Mouse (Mus musculus) kidney, adult 8-10 months (tissue): ENCODE results near the gene Tfap2d.
A peak's percentile ranks its signal among the peaks of the same experiment; 100 is the strongest.

Source experiments
- DNase-seq, 2 experiments: peaks; one replicate each; pipeline ENCODE4 v3.0.0; 2022

The Tfap2d gene

DNA sequence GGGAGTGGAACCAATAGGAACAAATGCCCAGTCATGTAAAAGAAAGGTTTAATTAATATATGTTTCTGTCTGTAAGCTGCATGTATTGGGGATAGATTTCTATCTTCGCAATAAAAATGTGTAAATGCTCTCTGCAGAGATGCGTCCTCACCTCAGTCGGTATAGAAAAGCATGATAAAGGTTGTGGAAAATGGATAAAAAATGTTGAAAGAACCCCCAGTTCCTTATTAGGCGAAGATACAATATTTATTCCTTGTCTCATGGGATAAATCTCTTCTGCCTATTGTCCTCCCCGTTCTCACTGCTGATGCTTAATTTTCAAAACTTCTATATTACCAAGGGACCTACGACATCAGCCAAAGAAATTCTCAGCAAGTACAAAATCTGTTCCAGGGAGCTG is at the start of gene Tfap2d:
TSS of gene Tfap2d (plus strand) at position 392 of the 400 bp plus-strand sequence.
- no peak for DNase-seq

DNA sequence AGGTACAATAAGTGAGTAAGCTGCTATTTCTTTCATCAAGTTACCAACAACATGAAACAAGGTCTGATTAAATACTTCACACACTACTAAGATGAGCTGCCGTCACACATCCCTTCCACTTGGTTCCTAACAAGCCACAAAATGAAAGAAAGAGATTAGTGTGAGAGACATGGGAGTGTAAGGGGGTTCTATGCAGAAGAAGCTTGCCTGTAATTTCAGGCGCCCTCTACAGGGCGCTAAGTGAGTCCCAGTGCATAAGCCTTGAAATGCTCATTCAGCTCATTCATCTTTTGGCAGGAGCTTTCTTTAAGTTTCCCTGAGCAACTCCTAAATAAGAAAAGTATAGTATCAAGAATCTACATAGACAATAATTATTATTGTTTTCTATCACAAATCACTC is 46.5 kb upstream of the Tfap2d start:
- no peak for DNase-seq

- no peak for DNase-seq
Measured at GRCm38 (mm10) chr1:19056861-19057260, 46.0 kb upstream of the Tfap2d start.

- no peak for DNase-seq
Measured at GRCm38 (mm10) chr1:19088078-19088477, 14.7 kb upstream of the Tfap2d start.

DNA sequence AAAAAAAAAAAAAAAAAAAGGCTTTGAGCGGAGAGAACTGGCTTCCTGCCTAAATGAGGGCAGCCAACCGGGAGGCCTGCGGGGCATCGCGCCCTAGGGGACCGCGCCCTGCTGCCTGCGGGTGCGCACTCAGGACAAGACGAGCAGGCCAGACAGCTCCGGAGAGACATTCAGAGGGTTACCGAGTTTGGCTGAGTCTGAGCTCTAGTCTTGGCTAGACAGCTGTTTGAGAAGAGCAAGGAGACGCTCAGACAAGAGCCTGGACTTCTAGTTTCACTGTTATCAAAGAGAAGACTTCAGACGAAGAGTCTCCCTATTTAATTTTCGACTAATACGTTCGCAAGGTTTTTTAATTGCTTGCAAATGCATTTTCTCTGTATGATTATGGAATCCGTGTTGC is 5.9 kb upstream of the Tfap2d start:
- DNase-seq: peak in 1 of 2 experiments; percentile 36

DNA sequence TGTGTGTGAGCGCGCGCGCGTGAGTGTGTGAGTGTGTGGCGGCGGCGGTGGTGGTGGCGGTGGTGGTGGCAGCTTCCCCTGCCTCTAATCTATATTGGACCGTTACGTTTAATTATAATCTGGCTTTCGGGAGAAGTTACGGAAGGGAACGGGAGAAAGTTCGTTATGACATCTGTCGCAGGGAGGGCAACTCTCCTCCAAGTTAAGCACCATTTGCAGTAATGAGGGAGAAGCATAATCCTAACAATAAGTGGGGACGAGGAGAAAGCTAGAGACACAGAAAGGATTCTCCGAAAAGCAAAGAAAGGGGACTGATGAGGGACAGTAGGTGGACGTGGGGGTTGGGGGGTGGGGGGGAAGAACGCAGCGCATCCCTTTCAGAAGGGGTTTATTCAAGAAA is 494 bp downstream of the Tfap2d start:
- no peak for DNase-seq

- DNase-seq: no peak
Measured at GRCm38 (mm10) chr1:19103776-19104142, 937 bp downstream of the Tfap2d start.

- no peak for DNase-seq
Measured at GRCm38 (mm10) chr1:19104143-19104857, 1.5 kb downstream of the Tfap2d start.

DNA sequence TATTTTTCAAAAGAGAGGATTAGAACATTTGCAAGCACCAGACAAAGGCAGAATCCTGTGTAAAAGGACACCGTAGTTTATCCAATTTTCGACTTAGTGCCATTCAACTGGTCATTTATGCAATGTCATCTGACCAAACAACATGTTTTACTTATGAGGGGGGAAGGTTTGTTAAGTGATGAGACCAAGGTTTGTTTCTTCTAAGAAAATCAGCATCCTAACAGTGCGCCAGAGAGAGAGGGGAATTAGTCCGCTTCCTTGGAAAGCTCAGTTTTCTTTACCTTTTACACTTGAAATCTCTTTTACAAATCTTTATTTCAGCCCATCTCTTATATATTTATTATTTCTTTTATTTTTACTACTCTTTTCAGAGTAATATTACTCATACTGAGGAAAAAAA is 3.6 kb downstream of the Tfap2d start:
- DNase-seq: no peak

- no peak for DNase-seq
Measured at GRCm38 (mm10) chr1:19106841-19107800, 4.3 kb downstream of the Tfap2d start.

- no peak for DNase-seq
Measured at GRCm38 (mm10) chr1:19107801-19108200, 5.0 kb downstream of the Tfap2d start.

- peak in 1 of 2 experiments; percentile 8 for DNase-seq
Measured at GRCm38 (mm10) chr1:19109711-19110110, 6.9 kb downstream of the Tfap2d start.

DNA sequence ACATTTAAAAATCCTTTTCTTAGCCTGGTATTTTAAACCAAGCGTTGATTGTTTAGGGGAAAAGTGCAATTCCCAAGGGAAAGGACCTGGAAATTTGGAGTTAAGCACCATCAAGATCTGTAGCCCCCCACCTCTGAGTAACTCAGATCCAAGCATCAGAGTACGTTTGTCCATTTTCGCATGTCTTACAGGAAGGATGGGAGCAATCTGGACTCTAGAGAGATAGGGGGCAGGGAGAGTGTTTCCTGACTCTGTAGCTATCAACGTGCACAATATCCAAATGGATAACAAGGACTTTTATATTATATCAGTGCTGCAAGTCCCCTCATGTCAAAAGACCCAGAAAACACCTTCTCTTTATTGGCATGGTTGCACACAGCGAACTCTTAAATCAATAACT is 7.4 kb downstream of the Tfap2d start:
- no peak for DNase-seq

- no peak for DNase-seq
Measured at GRCm38 (mm10) chr1:19111020-19111419, 8.2 kb downstream of the Tfap2d start.

- peak; percentile 14 to 20 for DNase-seq
Measured at GRCm38 (mm10) chr1:19178742-19179397, 76.0 kb downstream of the Tfap2d start.

- peak; percentile 60 to 66 for DNase-seq
Measured at GRCm38 (mm10) chr1:19205649-19206048, 102.8 kb downstream of the Tfap2d start.

GRCm38 (mm10) chr1:19206194-19206593 is 103.4 kb downstream of the Tfap2d start:
- no peak for DNase-seq

- DNase-seq: no peak
Measured at GRCm38 (mm10) chr1:19207611-19208010, 104.8 kb downstream of the Tfap2d start.

DNA sequence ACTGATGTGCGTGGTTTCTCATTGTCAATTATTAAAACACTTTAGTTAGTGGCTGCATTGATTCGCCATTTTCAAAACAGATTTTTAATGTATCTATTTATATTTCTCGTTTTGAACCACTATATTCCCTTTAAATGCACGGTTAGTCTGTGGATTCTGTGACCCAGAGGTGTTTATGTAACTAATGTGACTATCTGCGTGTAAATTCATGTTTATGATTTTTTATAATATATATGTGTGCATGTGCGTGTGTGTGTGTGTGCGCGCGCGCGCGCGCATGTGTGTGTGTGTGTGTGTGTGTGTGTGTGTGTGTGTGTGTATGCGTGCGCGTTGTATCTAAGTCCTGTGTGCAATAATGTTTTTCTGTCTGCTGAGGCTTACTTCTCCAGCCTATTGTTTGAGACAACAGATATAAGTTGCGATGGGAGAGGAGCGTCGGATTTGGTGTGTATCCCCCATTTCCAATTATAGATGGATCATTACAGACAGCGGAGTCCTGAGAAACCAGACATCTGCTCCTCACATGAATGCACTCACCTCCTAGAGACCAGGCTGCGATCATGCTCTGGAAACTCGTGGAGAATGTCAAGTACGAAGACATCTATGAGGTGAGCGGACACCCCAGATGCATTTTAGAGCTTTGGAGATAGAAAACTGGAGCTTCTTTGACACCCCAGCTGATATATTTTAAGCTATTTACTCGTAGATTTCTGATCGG is 106.0 kb downstream of the Tfap2d start, which contains the start of gene Tfap2b:
TSS of gene Tfap2b (plus strand) at position 274 of the 718 bp plus-strand sequence.
- DNase-seq: no peak

DNA sequence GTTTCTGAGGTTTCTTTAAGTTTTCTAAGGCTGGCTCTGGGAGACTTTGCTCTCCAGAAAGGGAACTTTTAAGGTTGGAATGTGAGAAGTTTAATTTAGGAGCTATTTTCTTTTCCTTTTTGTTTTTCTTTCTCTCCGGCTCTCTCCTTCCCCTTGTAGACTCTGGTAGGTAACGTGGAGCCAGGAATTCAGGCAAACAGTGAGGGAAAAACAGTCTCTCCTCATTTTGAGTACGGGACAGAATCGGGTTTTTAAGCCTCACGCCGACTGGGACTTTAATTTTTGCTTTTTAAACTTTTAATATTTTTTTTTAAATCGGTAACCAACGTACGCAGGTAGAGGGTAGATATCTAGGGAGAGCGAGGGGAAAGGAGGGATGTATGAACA is 106.5 kb downstream of the Tfap2d start:
- no peak for DNase-seq

GRCm38 (mm10) chr1:19209776-19210175 is 107.0 kb downstream of the Tfap2d start:
- no peak for DNase-seq

GRCm38 (mm10) chr1:19210215-19211032 is 107.6 kb downstream of the Tfap2d start:
- no peak for DNase-seq
